Mouse (Mus musculus): ENCODE results near the gene Rab1b. TPM values are rescaled to one million over a fixed set of nuclear protein-coding genes. Genes with fewer than 3 reads are reported as not detected.
A peak's percentile ranks its signal among the peaks of the same experiment; 100 is the strongest.

Rab1b gene
- polyA plus RNA-seq, 1 experiment from 2014 or later = 126 TPM

DNA sequence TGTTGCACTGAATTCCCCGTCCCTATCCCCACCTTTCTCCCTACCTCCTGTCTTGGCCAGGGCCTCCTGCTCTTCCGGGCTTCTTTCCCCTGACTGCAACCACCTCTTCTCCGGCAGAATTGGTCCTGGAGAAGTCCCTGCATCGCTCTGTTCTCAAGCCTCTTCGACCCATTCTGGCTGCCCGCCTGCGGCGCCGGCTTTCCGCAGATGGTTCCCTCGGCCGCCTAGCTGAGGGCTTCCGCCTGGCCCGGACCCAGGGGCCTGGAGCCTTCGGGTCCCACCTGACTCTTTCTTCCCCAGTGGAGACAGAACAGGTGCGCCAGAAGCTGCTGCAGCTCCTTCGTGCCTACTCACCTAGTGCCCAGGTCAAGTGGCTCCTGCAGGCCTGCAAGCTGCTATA lies 54.0 kb downstream of the Rab1b start:
- Histone ChIP-seq H3K4me3 (no peak overlapping the region), H3K27me3 (replicated peaks) (peaks cover 59% of the 10 kb centered on the region), H3K4me2 (no peak overlapping the region), H3K9ac (no peak overlapping the region), H3K27ac (no peak overlapping the region), H3K36me3 (peaks cover 20% of the 10 kb centered on the region), H3K4me1 (peaks cover 31% of the 10 kb centered on the region), H3K9me3 (replicated peaks) (no peaks in the 10 kb centered on the region)
- no peak for ATAC-seq
- WGBS (ENCODE audit: insufficient replicate concordance) = 65% methylated on average over 17 of the region's 17 CpGs

DNA sequence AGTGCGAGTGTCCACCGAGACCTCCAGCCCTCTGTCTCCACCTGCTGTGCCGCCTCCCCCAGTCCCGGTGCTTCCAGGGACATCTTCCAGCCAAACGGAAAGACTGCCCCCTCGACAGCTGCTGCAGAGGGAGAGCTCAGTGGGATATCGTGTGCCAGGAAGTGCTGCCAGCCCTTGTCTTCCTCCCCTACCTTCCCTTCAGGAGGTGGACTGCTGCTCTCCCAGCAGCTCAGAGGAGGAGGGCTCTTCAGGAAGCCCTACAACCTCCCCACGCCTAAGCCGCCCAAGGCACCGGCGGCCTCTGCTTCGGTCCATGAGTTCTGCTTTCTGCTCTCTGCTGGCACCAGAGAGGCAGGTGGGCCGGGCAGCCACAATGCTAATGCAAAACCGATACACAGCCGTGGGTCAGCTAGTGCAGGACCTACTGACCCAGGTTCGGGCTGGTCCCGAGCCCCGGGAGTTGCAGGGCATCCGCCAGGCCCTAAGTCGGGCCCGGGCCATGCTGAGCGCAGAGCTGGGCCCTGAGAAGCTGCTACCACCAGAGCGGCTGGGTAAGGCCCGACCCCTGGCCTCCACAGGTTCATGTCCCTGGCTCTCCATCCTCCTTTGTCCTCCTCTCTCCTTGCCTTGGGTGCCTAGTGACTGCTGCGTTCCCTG lies 54.6 kb downstream of the Rab1b start:
- peaks cover 56% of the 10 kb centered on the region for H3K27me3 ChIP-seq (replicated peaks)
- H3K4me1 ChIP-seq = peaks cover 28% of the 10 kb centered on the region
- H3K9me3 ChIP-seq (replicated peaks) = no peaks in the 10 kb centered on the region
- H3K9ac ChIP-seq = no peak overlapping the region
- H3K4me3 ChIP-seq = no peak overlapping the region
- H3K36me3 ChIP-seq = peaks cover 26% of the 10 kb centered on the region
- no peak overlapping the region for H3K4me2 ChIP-seq
- 38% methylated on average over 25 of the region's 25 CpGs for WGBS (ENCODE audit: insufficient replicate concordance)
- no peak for ATAC-seq
- no peak overlapping the region for H3K27ac ChIP-seq

DNA sequence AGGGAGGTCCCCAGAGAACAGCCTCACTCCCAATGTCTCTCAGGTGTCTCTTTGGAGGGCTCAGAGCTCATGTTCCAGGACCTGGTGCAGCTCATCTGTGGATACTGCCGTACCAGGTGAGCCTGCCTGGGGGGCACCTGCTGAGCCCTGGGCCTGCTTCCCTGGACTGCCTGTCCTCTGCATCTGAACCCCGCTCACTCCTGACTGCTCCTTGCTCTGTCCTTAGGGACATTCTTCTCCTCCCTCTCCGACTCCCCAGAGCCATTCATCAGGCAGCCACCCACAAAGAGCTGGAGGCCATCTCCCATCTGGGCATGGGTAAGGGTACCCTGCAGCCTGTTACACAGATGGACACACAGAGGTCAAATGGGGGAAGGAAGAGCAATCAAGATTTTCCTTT lies 55.4 kb downstream of the Rab1b start:
- no peak for ATAC-seq
- peaks cover 22% of the 10 kb centered on the region for H3K4me1 ChIP-seq
- H3K36me3 ChIP-seq = peaks cover 33% of the 10 kb centered on the region
- H3K4me3 ChIP-seq = no peak overlapping the region
- no peak overlapping the region for H3K27ac ChIP-seq
- H3K9me3 ChIP-seq (replicated peaks) = no peaks in the 10 kb centered on the region
- no peak overlapping the region for H3K9ac ChIP-seq
- 57% methylated on average over 3 of the region's 3 CpGs for WGBS (ENCODE audit: insufficient replicate concordance)
- H3K27me3 ChIP-seq (replicated peaks) = peaks cover 56% of the 10 kb centered on the region
- H3K4me2 ChIP-seq = 0 out of 2 replicates have a peak overlapping the region, but pooled peaks have one; percentile 40

DNA sequence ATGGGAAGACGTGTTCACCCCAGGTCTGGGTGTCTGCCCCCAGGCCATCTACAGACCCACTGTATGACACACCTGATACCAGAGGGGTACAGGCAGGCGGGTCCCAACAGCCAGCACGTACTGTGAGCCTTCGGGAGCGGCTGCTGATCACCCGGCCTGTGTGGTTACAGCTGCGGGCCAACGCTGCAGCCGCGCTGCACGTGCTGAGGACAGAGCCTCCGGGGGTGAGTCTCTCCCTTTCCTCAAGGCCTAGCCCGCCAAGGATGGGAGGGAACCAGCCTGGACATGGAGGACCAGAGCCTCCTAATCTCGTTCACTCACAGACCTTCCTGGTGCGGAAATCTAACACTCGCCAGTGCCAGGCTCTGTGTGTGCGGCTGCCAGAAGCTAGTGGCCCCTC lies 55.8 kb downstream of the Rab1b start:
- H3K4me3 ChIP-seq = peak overlapping the region; percentile 12; the same call in 1 of the 2 replicates
- peaks cover 56% of the 10 kb centered on the region for H3K27me3 ChIP-seq (replicated peaks)
- no peak overlapping the region for H3K9ac ChIP-seq
- 0 out of 2 replicates have a peak, but pooled peaks have one; percentile 10 for ATAC-seq
- peaks cover 38% of the 10 kb centered on the region for H3K36me3 ChIP-seq
- 14% methylated on average over 17 of the region's 17 CpGs for WGBS (ENCODE audit: insufficient replicate concordance)
- H3K27ac ChIP-seq = no peak overlapping the region
- peaks cover 19% of the 10 kb centered on the region for H3K4me1 ChIP-seq
- H3K4me2 ChIP-seq = peak overlapping the region; percentile 40
- H3K9me3 ChIP-seq (replicated peaks) = no peaks in the 10 kb centered on the region

DNA sequence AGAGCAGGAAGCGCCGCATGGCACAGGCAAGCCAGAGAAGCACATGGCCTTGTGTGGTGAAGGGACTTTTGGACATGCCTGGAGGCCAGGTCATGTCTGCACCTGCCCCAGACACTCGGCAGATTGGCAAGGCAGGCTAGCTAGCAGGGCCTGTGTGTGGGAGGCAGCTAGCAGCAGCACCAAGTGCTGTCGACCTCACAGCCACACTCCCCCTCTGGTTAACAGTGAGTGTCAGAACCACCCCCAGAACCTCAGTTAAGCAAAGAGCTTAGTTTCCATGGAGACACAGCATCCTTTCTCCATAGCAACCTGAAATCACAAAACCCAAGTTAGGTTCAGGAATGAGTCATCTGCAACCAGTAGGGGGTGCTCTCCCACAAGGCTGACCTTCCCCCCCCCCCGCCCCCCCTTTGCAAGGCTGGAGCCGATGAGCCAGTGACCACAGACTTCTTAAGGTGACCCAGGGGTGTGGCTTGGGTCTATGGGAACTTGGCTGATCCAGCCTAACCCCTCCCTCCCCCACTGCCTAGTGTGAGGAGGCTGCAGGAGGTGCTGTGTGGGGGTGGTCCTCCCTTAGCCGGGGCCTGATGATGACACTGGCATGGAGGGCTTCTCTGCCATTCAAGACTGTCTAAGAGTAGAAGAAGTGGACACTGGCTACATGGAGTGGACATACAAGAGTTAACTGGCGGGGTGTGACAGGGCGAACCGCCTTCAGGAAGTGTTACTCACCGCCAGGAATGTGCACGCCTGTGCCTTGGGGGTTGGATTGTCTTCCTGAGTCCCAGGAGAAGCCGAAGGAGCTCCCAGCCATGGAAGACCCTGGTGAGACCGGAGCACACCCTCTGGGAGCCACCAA lies 56.6 kb downstream of the Rab1b start, which contains the start of gene Rin1:
Gene Rin1 (plus strand): TSS at position 435 of the 859 bp plus-strand sequence.
- Histone ChIP-seq H3K9ac (no peak within 1 kb of the TSS), H3K27ac (no peak within 1 kb of the TSS), H3K4me3 (peak within 1 kb of the TSS; percentile 12; the same call in 1 of the 2 replicates), H3K4me1 (peaks cover 19% of the 10 kb centered on the region), H3K4me2 (peak within 1 kb of the TSS; percentile 40), H3K36me3 (peaks cover 45% of the 10 kb centered on the region), H3K27me3 (replicated peaks) (peaks cover 48% of the 10 kb centered on the region), H3K9me3 (replicated peaks) (no peaks in the 10 kb centered on the region)
- 27% methylated on average over 14 of the region's 14 CpGs for WGBS (ENCODE audit: insufficient replicate concordance)
- no peak for ATAC-seq

DNA sequence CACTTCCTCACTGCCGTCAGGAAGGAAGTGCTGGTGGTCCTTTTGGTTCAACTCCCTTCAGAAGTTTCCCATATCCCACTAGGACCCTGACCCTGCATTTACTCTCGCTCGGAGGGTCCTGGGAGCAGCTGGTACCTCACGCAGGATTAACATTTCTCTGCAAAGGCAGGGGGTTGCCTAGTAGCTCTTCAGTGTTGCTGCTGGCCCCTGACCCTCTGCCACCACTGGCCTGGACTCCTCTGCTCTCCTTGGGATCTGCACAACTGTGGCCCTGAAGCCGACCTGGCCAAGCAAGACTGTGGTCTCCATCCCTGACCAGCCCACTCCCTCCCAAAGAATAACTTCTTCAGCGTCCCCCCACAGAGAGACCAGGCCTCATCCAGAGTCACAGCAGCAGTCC lies 57.5 kb downstream of the Rab1b start:
- H3K27ac ChIP-seq = no peak overlapping the region
- ATAC-seq = no peak
- no peak overlapping the region for H3K4me3 ChIP-seq
- no peaks in the 10 kb centered on the region for H3K9me3 ChIP-seq (replicated peaks)
- no peak overlapping the region for H3K4me2 ChIP-seq
- no peak overlapping the region for H3K9ac ChIP-seq
- H3K36me3 ChIP-seq = peaks cover 45% of the 10 kb centered on the region
- H3K27me3 ChIP-seq (replicated peaks) = peaks cover 40% of the 10 kb centered on the region
- peaks cover 19% of the 10 kb centered on the region for H3K4me1 ChIP-seq
- WGBS (ENCODE audit: insufficient replicate concordance) = 76% methylated on average over 6 of the region's 6 CpGs

Other genes with a start within 250 kb of the Rab1b start
- 0.79 and 0.82 TPM in 2 replicates for gene Actn3, start 229.2 kb downstream of the Rab1b start, polyA plus RNA-seq (2016; fragmentation: Nextera tagmentation; extraction: Ambion mirVana)
- gene Zdhhc24, start 228.4 kb downstream of the Rab1b start, polyA plus RNA-seq (2016; fragmentation: Nextera tagmentation; extraction: Ambion mirVana) = 13.9 and 15.9 TPM in 2 replicates
- gene Bbs1, start 200.4 kb downstream of the Rab1b start, polyA plus RNA-seq (2016; fragmentation: Nextera tagmentation; extraction: Ambion mirVana) = 1.6 and 1.8 TPM in 2 replicates
- gene Dpp3, start 178.8 kb downstream of the Rab1b start, polyA plus RNA-seq (2016; fragmentation: Nextera tagmentation; extraction: Ambion mirVana) = 76.7 and 83.3 TPM in 2 replicates
- gene Peli3, start 163.9 kb downstream of the Rab1b start, polyA plus RNA-seq (2016; fragmentation: Nextera tagmentation; extraction: Ambion mirVana) = 0.20 and 0.44 TPM in 2 replicates
- gene Mrpl11, start 144.9 kb downstream of the Rab1b start, polyA plus RNA-seq (2016; fragmentation: Nextera tagmentation; extraction: Ambion mirVana) = 82.4 and 84.7 TPM in 2 replicates
- gene Npas4, start 116.8 kb downstream of the Rab1b start, polyA plus RNA-seq (2016; fragmentation: Nextera tagmentation; extraction: Ambion mirVana) = not detected in 2 replicates
- gene Slc29a2, start 83.2 kb downstream of the Rab1b start, polyA plus RNA-seq (2016; fragmentation: Nextera tagmentation; extraction: Ambion mirVana) = 3.3 and 3.8 TPM in 2 replicates
- 10.9 and 13.2 TPM in 2 replicates for gene B4gat1, start 68.2 kb downstream of the Rab1b start, polyA plus RNA-seq (2016; fragmentation: Nextera tagmentation; extraction: Ambion mirVana)
- 0.20 and 0.23 TPM in 2 replicates for gene AC124502.3, start 68.2 kb downstream of the Rab1b start, polyA plus RNA-seq (2016; fragmentation: Nextera tagmentation; extraction: Ambion mirVana)
- gene Brms1, start 65.7 kb downstream of the Rab1b start, polyA plus RNA-seq (2016; fragmentation: Nextera tagmentation; extraction: Ambion mirVana) = 40.4 TPM in 2 replicates
- 0.50 and 0.92 TPM in 2 replicates for gene Rin1, start 56.6 kb downstream of the Rab1b start, polyA plus RNA-seq (2016; fragmentation: Nextera tagmentation; extraction: Ambion mirVana)
- gene Cd248, start 39.0 kb downstream of the Rab1b start, polyA plus RNA-seq (2016; fragmentation: Nextera tagmentation; extraction: Ambion mirVana) = 7.7 and 9.5 TPM in 2 replicates
- gene Tmem151a, start 21.5 kb downstream of the Rab1b start, polyA plus RNA-seq (2016; fragmentation: Nextera tagmentation; extraction: Ambion mirVana) = 1.0 and 1.5 TPM in 2 replicates
- gene Yif1a, start 18.5 kb downstream of the Rab1b start, polyA plus RNA-seq (2016; fragmentation: Nextera tagmentation; extraction: Ambion mirVana) = 51.7 and 53.9 TPM in 2 replicates
- 3.5 and 3.8 TPM in 2 replicates for gene Cnih2, start 8.6 kb downstream of the Rab1b start, polyA plus RNA-seq (2016; fragmentation: Nextera tagmentation; extraction: Ambion mirVana)
- 4.4 and 4.9 TPM in 2 replicates for gene Klc2, start 11.5 kb upstream of the Rab1b start, polyA plus RNA-seq (2016; fragmentation: Nextera tagmentation; extraction: Ambion mirVana)
- gene Pacs1, start 166.0 kb upstream of the Rab1b start, polyA plus RNA-seq (2016; fragmentation: Nextera tagmentation; extraction: Ambion mirVana) = 17.2 and 19.7 TPM in 2 replicates
- gene Sf3b2, start 188.4 kb upstream of the Rab1b start, polyA plus RNA-seq (2016; fragmentation: Nextera tagmentation; extraction: Ambion mirVana) = 183 and 187 TPM in 2 replicates
- 0.29 and 0.54 TPM in 2 replicates for gene Gal3st3, start 191.3 kb upstream of the Rab1b start, polyA plus RNA-seq (2016; fragmentation: Nextera tagmentation; extraction: Ambion mirVana)
- gene Catsper1, start 228.7 kb upstream of the Rab1b start, polyA plus RNA-seq (2016; fragmentation: Nextera tagmentation; extraction: Ambion mirVana) = not detected in 2 replicates
- gene Cst6, start 242.5 kb upstream of the Rab1b start, polyA plus RNA-seq (2016; fragmentation: Nextera tagmentation; extraction: Ambion mirVana) = not detected in 2 replicates

Measured in liver, embryonic 12.5 days (tissue).